Mouse (Mus musculus) cerebellum, adult 2 months (tissue): Measurements from ENCODE around the gene Rps6kc1.

ENCODE experiments used
- CTCF ChIP-seq: fragments of 200-500 bp; IDR thresholded peaks from 2 replicates; pipeline ENCODE4 v1.5.1; 2011; ENCODE audit warnings: low read depth, mild to moderate bottlenecking, control low read depth, low read length, moderate library complexity, borderline replicate concordance; ENCODE audit not compliant: insufficient read depth
- POLR2A ChIP-seq: fragments of 200-500 bp; IDR thresholded peaks from 2 replicates; pipeline ENCODE4 v1.6.1; 2011; ENCODE audit warnings: low read length, control low read depth, borderline replicate concordance; ENCODE audit not compliant: insufficient read depth

DNA sequence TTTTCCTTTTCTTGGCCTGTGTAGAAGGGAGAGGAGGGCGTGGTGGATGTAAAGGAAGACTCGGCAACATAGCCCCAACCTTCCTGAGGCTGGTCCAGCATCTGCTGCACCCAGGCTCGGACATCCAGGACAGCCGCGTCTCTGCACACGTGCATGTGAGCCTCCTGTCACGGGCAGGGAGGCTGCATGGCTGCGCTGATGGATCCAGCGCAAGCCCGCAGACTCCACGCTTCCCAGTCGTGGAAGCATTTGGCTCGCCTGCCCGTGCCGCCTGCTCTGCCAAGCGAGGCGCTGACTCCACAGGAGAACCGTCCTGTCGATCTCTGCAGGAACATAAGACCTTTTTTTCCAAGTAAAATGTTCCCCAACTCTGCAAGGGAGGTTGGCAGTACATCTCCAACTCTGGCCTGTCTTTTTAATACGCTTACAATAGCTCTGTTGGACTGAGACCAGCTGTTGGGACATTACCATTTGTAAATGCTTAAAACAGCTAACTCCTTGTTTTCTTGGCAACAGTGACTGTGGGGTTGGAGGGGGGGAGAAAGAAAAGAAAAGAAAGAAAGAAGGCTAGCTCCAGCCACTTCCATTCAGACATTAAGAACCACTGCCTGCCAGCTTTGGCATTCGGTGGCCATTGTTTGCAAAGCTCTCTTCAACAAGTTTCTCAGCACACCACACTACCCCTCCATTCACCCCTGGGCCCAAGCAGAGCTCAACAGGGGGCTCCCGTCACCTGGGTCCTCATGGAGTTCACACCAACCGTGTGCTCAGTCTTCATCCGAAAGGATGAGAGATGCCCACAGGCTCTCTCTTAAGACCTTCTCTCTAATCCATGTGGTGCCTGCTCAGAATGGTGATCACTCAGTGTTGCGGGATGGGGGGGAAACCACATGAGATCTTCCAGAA, 229.3 kb downstream of the Rps6kc1 start:
- TF ChIP-seq POLR2A (no peak), CTCF (no peak)
